Mouse (Mus musculus) intestine, embryonic 15.5 days (tissue): Measurements from ENCODE around the gene Krtap28-13. TPM values are rescaled to one million over a fixed set of nuclear protein-coding genes. Genes with fewer than 3 reads are reported as not detected.

Experiments used
- ATAC-seq: fragments of 200-750 bp; cut with Nextera tagmentation; 2 replicates; pipeline ENCODE4 v1.8.0; 2017; ENCODE audit warnings: moderate TSS enrichment, moderate library complexity
- H3K27ac ChIP-seq: fragments of 300-500 bp; sonication (generic); 2 replicates; pipeline ENCODE4 v1.5.1; 2015; ENCODE audit warnings: mild to moderate bottlenecking, inconsistent platforms
- H3K27me3 ChIP-seq: fragments of 300-500 bp; sonication (generic); replicated peaks from 2 replicates; pipeline ENCODE4 v1.6.1; 2015; ENCODE audit warnings: inconsistent platforms
- H3K36me3 ChIP-seq: fragments of 300-500 bp; sonication (generic); 2 replicates; pipeline ENCODE4 v1.6.1; 2015; ENCODE audit warnings: inconsistent platforms
- H3K4me1 ChIP-seq: fragments of 300-500 bp; sonication (generic); replicated peaks from 2 replicates; pipeline ENCODE4 v1.6.1; 2015; ENCODE audit warnings: inconsistent platforms
- H3K4me2 ChIP-seq: fragments of 300-500 bp; sonication (generic); replicated peaks from 2 replicates; pipeline ENCODE4 v1.6.1; 2015; ENCODE audit warnings: mild to moderate bottlenecking, inconsistent platforms
- H3K4me3 ChIP-seq: fragments of 300-500 bp; sonication (generic); replicated peaks from 2 replicates; pipeline ENCODE4 v1.5.1; 2015; ENCODE audit warnings: inconsistent platforms
- H3K9ac ChIP-seq: fragments of 300-500 bp; sonication (generic); 2 replicates; pipeline ENCODE4 v1.6.1; 2015; ENCODE audit warnings: inconsistent platforms
- H3K9me3 ChIP-seq: fragments of 300-500 bp; sonication (generic); 2 replicates; pipeline ENCODE4 v1.6.1; 2016; ENCODE audit warnings: inconsistent platforms
- WGBS: fragments of 180-500 bp; shearing (Covaris S2); methylation state at CpG from one replicate; pipeline ENCODE4 v1.1.7; 2015; 5-methylcytosine and 5-hydroxymethylcytosine counted together
- polyA plus RNA-seq: library from polyadenylated mRNA; unstranded; fragments of >200 nt; fragmentation: Nextera tagmentation; extraction: Ambion mirVana; gene quantifications from 2 replicates; pipeline ENCODE4 v1.2.1, GENCODE M21; 2015

Gene Krtap28-13
- polyA plus RNA-seq, 1 experiment from 2014 or later: not detected

- no peaks in the 10 kb centered on the region for H3K9me3 ChIP-seq
- no peaks in the 10 kb centered on the region for H3K4me1 ChIP-seq
- peak; percentile 75 for ATAC-seq
- H3K27me3 ChIP-seq: no peaks in the 10 kb centered on the region
- no peaks in the 10 kb centered on the region for H3K36me3 ChIP-seq
- no peak overlapping the region for H3K9ac ChIP-seq
- H3K4me2 ChIP-seq: 0 out of 2 replicates have a peak overlapping the region, but pooled peaks have one; percentile 0
- no peak overlapping the region for H3K4me3 ChIP-seq
- 0 out of 2 replicates have a peak overlapping the region, but pooled peaks have one; percentile 32 for H3K27ac ChIP-seq
- WGBS: 68% methylated on average over 7 of the region's 7 CpGs
Measured at GRCm38 (mm10) chr1:83099580-83100137, 38.9 kb downstream of the Krtap28-13 start.

GRCm38 (mm10) chr1:83101891-83102290, 41.2 kb downstream of the Krtap28-13 start:
- WGBS: 32% methylated on average over 3 of the region's 3 CpGs
- Histone ChIP-seq H3K36me3 (no peaks in the 10 kb centered on the region), H3K27me3 (no peaks in the 10 kb centered on the region), H3K4me3 (no peak overlapping the region), H3K4me1 (no peaks in the 10 kb centered on the region), H3K4me2 (no peak overlapping the region), H3K27ac (no peak overlapping the region), H3K9me3 (no peaks in the 10 kb centered on the region), H3K9ac (no peak overlapping the region)
- ATAC-seq: no peak

DNA sequence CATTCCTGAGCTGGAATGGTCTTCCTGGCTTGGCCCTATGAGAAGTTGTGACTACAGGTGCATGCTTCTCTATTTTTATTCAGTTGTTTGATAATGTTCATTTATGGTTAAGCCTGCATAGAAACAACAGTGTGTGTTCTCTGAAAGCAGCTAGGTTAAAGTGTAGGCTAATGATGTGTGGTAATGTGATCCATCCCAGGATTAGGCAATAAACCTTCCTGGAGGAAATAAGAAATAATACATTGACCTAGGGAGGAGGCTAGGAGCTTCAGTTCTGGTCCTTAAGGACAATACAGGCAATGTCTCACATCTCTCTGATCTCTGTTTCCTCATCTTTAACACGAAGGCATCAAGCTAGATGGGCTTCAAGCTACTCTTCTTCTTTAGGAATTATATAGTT, 44.7 kb downstream of the Krtap28-13 start:
- no peak overlapping the region for H3K4me3 ChIP-seq
- no peaks in the 10 kb centered on the region for H3K36me3 ChIP-seq
- no peak overlapping the region for H3K9ac ChIP-seq
- no peaks in the 10 kb centered on the region for H3K4me1 ChIP-seq
- 51% methylated on average over 1 of the region's 1 CpGs for WGBS
- peak; percentile 62 for ATAC-seq
- no peaks in the 10 kb centered on the region for H3K9me3 ChIP-seq
- no peak overlapping the region for H3K27ac ChIP-seq
- H3K4me2 ChIP-seq: no peak overlapping the region
- H3K27me3 ChIP-seq: no peaks in the 10 kb centered on the region

DNA sequence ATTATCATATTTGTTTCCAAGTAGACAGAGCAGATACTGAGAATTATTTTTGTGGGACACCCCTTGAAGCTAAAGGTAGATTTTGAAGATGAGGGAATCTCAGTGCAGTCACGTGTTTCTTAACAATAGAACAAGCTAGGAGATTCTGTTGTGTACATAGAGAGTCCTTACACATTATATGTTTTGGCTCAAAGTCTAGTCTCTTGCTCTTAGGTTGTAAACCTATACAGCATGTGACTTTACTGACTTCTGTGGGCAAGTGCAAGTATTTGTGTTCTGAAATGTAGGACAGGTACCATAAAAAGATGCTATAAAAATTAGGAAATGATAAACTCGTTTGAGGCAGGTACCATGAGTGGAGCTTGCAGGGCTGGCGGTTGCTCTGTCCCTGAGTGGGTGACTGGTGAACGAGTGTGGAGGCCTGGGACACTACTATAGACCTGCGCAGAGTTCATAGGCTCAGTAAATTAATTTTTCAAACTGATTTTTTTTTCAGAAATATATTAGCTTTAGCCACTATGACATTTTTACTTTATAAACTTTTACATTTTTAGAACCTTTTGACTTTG, 46.8 kb downstream of the Krtap28-13 start:
- WGBS: 54% methylated on average over 5 of the region's 5 CpGs
- peak; percentile 88 for ATAC-seq
- no peak overlapping the region for H3K27ac ChIP-seq

GRCm38 (mm10) chr1:83110992-83111391, 50.3 kb downstream of the Krtap28-13 start:
- Histone ChIP-seq H3K4me3 (no peak overlapping the region), H3K9me3 (no peaks in the 10 kb centered on the region), H3K4me1 (no peaks in the 10 kb centered on the region), H3K9ac (no peak overlapping the region), H3K27ac (peak overlapping the region; percentile 41; the same call in 1 of the 2 replicates), H3K36me3 (no peaks in the 10 kb centered on the region), H3K27me3 (no peaks in the 10 kb centered on the region), H3K4me2 (no peak overlapping the region; the same call in 1 of the 2 replicates)
- ATAC-seq: peak; percentile 84

More for the DNA sequence above, 46.8 kb downstream of the Krtap28-13 start:
- Histone ChIP-seq H3K4me3 (no peak overlapping the region), H3K4me2 (no peak overlapping the region), H3K27me3 (no peaks in the 10 kb centered on the region), H3K36me3 (no peaks in the 10 kb centered on the region), H3K9ac (no peak overlapping the region), H3K9me3 (no peaks in the 10 kb centered on the region), H3K4me1 (no peaks in the 10 kb centered on the region)

Other genes with a start within 250 kb of the Krtap28-13 start
- 33.0 and 35.7 TPM in 2 replicates for gene Agfg1, start 221.4 kb upstream of the Krtap28-13 start, polyA plus RNA-seq
- 0.36 TPM in 1 of 2 replicates, not detected in the other for gene A030005L19Rik, start 147.6 kb upstream of the Krtap28-13 start, polyA plus RNA-seq
- gene A030014E15Rik, start 136.0 kb upstream of the Krtap28-13 start, polyA plus RNA-seq: not detected in 2 replicates
- gene Gm6217, start 129.5 kb upstream of the Krtap28-13 start, polyA plus RNA-seq: not detected in 2 replicates
- not detected in 2 replicates for gene A030003K21Rik, start 117.5 kb upstream of the Krtap28-13 start, polyA plus RNA-seq
- not detected in 2 replicates for gene Gm7544, start 104.9 kb upstream of the Krtap28-13 start, polyA plus RNA-seq
- gene Gm47955, start 100.6 kb upstream of the Krtap28-13 start, polyA plus RNA-seq: not detected in 2 replicates
- not detected in 2 replicates for gene Gm47959, start 60.4 kb upstream of the Krtap28-13 start, polyA plus RNA-seq
- 1.0 and 1.1 TPM in 2 replicates for gene Slc19a3, start 22.5 kb upstream of the Krtap28-13 start, polyA plus RNA-seq
- gene Krtap28-10, start 18.4 kb upstream of the Krtap28-13 start, polyA plus RNA-seq: not detected in 2 replicates
- gene Gm47969, start 16.0 kb upstream of the Krtap28-13 start, polyA plus RNA-seq: not detected in 2 replicates
- not detected in 2 replicates for gene A030005K14Rik, start 1.6 kb upstream of the Krtap28-13 start, polyA plus RNA-seq
- gene Ccl20, start 55.8 kb downstream of the Krtap28-13 start, polyA plus RNA-seq: 3.6 and 3.9 TPM in 2 replicates
- gene Daw1, start 98.8 kb downstream of the Krtap28-13 start, polyA plus RNA-seq: 0.18 TPM in 1 of 2 replicates, not detected in the other